Mouse (Mus musculus) lung, embryonic 14.5 days (tissue): ENCODE data around the gene Siglec1. TPM values are rescaled to one million over a fixed set of nuclear protein-coding genes. Genes with fewer than 3 reads are reported as not detected.

ENCODE experiments used
- ATAC-seq: fragments of 200-750 bp; cut with Nextera tagmentation; 2 replicates; pipeline ENCODE4 v1.8.0; 2017; ENCODE audit warnings: mild to moderate bottlenecking, moderate TSS enrichment, moderate library complexity; ENCODE audit not compliant: insufficient read depth
- DNase-seq: peaks from one replicate; pipeline ENCODE4 v3.0.0-alpha.2; 2015
- H3K27ac ChIP-seq: fragments of 300-500 bp; sonication (generic); 2 replicates; pipeline ENCODE4 v1.5.1; 2014; ENCODE audit warnings: low read depth, mild to moderate bottlenecking, moderate library complexity
- H3K27me3 ChIP-seq: fragments of 300-500 bp; sonication (generic); 2 replicates; pipeline ENCODE4 v1.6.1; 2014; ENCODE audit warnings: low read length, control low read depth; ENCODE audit not compliant: insufficient read depth
- H3K36me3 ChIP-seq: fragments of 300-500 bp; sonication (generic); 2 replicates; pipeline ENCODE4 v1.6.1; 2014; ENCODE audit warnings: control low read depth; ENCODE audit not compliant: insufficient read depth
- H3K4me1 ChIP-seq: fragments of 300-500 bp; sonication (generic); 2 replicates; pipeline ENCODE4 v1.6.1; 2014; ENCODE audit warnings: antibody characterized with exemption, control low read depth; ENCODE audit not compliant: insufficient read depth
- H3K4me2 ChIP-seq: fragments of 300-500 bp; sonication (generic); 2 replicates; pipeline ENCODE4 v1.6.1; 2014; ENCODE audit warnings: mild to moderate bottlenecking
- H3K4me3 ChIP-seq: fragments of 300-500 bp; sonication (generic); 2 replicates; pipeline ENCODE4 v1.5.1; 2014; ENCODE audit warnings: low read depth, low read length
- H3K9ac ChIP-seq: fragments of 300-500 bp; sonication (generic); 2 replicates; pipeline ENCODE4 v1.6.1; 2014
- H3K9me3 ChIP-seq: fragments of 300-500 bp; sonication (generic); 2 replicates; pipeline ENCODE4 v1.6.1; 2016; ENCODE audit warnings: low read depth, low read length, control low read depth
- CTCF ChIP-seq: IDR thresholded peaks from 2 replicates; pipeline ENCODE4 v1.5.1; 2016; ENCODE audit warnings: antibody characterized with exemption, low read depth
- WGBS: fragments of 180-500 bp; shearing (Covaris S2); extraction: QIAGEN DNeasy Blood & Tissue Kit; methylation state at CpG from one replicate; pipeline ENCODE4 v1.1.7; 2014; 5-methylcytosine and 5-hydroxymethylcytosine counted together
- microRNA-seq: library from miRNA; unstranded; fragments of <30 nt; microRNA quantifications from one replicate; pipeline ENCODE4, GENCODE M21; 2016; ENCODE audit warnings: borderline number of aligned reads
- polyA plus RNA-seq: library from polyadenylated mRNA; unstranded; fragments of >200 nt; fragmentation: Nextera tagmentation; extraction: Ambion mirVana; gene quantifications from 2 replicates; pipeline ENCODE4 v1.2.1, GENCODE M21; 2014

Gene Siglec1
- polyA plus RNA-seq, 1 experiment from 2014 or later = 0.34 TPM

DNA sequence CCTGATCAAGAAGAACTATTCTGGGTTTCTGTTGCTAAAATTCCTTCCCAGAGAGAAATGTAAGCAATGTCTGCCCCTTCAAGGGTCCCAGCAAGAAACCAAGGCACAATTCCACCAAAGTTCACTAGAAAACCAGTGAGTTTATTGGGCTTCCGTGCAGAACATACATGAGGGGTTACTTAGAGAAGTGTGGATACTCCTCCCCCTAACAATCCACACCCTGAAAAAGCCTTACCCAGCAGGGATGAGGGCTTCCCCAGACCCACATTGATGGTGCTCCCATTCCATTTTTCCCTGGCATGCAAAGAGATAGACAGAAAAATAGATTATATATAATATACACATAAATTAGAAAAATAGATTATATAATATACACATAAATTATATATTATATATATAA lies 55.6 kb downstream of the Siglec1 start:
- WGBS = 86% methylated on average over 1 of the region's 1 CpGs
- H3K4me3 ChIP-seq = no peak overlapping the region
- no peak overlapping the region for H3K9ac ChIP-seq
- H3K36me3 ChIP-seq = peaks cover 15% of the 10 kb centered on the region; the same call in 1 of the 2 replicates
- no peak for DNase-seq
- no peaks in the 10 kb centered on the region for H3K9me3 ChIP-seq
- H3K27me3 ChIP-seq = no peaks in the 10 kb centered on the region
- ATAC-seq = no peak
- no peak for TF ChIP-seq CTCF
- H3K4me2 ChIP-seq = no peak overlapping the region
- H3K4me1 ChIP-seq = no peaks in the 10 kb centered on the region; the same call in 1 of the 2 replicates
- no peak overlapping the region for H3K27ac ChIP-seq

DNA sequence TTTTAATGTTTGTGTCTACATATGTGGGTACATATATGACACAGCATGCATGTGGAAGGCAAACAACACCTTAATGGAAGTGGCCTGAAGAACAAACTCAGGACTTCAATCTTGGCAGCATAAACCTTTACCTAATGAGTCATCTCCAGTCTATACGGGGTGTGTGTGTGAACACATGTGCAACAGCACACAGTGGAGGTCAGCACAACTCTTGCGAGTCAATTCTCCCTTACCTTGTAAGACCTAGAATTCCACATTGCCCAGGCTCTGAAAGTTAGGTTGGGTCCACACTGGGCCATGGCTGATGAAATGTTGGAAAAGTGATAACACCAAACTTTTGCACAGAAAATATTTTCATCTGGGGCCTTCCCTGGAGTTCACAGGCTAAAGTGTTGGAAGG lies 56.0 kb downstream of the Siglec1 start:
- Histone ChIP-seq H3K27me3 (no peaks in the 10 kb centered on the region), H3K27ac (no peak overlapping the region), H3K9ac (no peak overlapping the region), H3K36me3 (peaks cover 20% of the 10 kb centered on the region; the same call in 1 of the 2 replicates), H3K9me3 (no peaks in the 10 kb centered on the region), H3K4me3 (no peak overlapping the region), H3K4me2 (no peak overlapping the region), H3K4me1 (no peaks in the 10 kb centered on the region; the same call in 1 of the 2 replicates)
- WGBS = 87% methylated on average over 2 of the region's 2 CpGs
- TF ChIP-seq CTCF = no peak
- ATAC-seq (no peak), DNase-seq (no peak)

DNA sequence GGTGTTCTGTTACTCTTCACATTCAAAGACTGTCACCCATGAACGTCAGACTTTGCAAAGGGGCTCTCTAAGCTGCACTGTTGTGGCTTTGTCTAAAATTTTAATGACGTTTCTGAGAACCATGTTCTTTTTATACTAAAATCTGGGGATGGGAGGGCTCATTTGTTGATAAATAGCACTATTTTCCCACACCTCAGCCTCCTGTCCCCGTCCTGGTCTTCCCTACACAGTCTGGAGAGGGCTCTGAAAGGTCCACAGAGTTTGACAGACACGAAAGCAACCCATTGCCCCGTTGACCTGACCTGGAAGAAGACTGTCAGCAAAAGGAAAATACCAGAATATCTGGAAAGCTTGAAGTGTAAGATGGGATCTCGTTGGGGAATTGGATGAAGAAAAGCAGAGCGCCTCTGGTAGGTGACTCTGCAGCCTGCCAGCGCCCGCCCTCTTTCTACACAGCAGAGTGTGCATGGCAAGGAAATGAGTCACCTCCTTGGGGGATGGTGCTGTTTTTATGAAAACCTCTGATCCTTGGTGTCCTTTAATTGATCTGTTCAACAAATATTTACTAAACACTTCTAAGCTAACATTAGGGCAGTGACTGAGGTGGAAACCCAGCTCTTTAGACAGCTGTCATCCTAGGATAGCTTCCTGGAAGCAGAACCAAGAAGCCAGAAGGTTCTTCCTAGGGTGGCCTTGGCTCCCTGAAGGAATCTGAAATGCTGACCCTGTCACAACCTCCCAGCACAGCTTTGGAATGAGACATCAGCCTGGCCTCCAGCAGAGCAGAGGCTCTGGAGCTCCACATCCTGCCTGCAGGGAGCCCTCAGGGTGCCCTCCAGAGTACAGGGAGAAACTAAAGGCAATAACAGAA lies 57.3 kb downstream of the Siglec1 start:
- H3K27ac ChIP-seq = peak overlapping the region; percentile 50; the same call in 1 of the 2 replicates
- no peak overlapping the region for H3K9ac ChIP-seq
- no peaks in the 10 kb centered on the region for H3K9me3 ChIP-seq
- no peak overlapping the region for H3K4me2 ChIP-seq
- no peak overlapping the region for H3K4me3 ChIP-seq
- no peaks in the 10 kb centered on the region for H3K27me3 ChIP-seq
- H3K4me1 ChIP-seq = no peaks in the 10 kb centered on the region; the same call in 1 of the 2 replicates
- H3K36me3 ChIP-seq = peaks cover 27% of the 10 kb centered on the region; the same call in 1 of the 2 replicates
- peak; percentile 43 for DNase-seq
- 50% methylated on average over 9 of the region's 9 CpGs for WGBS
- TF ChIP-seq CTCF = no peak
- peak; percentile 35; the same call in 1 of the 2 replicates for ATAC-seq

DNA sequence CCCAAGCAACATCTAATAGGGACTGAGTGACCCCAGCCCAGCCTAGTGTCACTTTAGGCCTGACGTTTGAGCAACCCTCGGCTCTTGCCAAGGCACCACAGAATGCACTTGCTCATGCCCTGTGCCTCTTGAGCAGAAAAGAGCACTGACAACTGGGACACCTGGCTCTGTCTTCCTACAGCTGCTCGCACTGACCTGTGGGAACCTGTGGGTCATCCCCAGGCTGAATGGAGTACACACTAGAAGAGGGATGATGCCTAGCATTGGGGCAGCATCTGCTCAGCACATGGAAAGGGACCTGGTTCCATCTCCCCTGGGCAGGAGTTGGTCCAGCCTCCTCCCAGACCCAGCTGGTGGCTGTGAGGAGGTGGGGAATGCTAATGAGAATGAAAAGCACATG lies 59.6 kb downstream of the Siglec1 start:
- Histone ChIP-seq H3K9ac (no peak overlapping the region), H3K4me2 (no peak overlapping the region), H3K4me1 (no peaks in the 10 kb centered on the region; the same call in 1 of the 2 replicates), H3K27me3 (no peaks in the 10 kb centered on the region), H3K36me3 (peaks cover 43% of the 10 kb centered on the region; the same call in 1 of the 2 replicates), H3K9me3 (no peaks in the 10 kb centered on the region), H3K4me3 (no peak overlapping the region), H3K27ac (no peak overlapping the region)
- TF ChIP-seq CTCF = no peak
- no peak for ATAC-seq
- no peak for DNase-seq
- 88% methylated on average over 3 of the region's 3 CpGs for WGBS

DNA sequence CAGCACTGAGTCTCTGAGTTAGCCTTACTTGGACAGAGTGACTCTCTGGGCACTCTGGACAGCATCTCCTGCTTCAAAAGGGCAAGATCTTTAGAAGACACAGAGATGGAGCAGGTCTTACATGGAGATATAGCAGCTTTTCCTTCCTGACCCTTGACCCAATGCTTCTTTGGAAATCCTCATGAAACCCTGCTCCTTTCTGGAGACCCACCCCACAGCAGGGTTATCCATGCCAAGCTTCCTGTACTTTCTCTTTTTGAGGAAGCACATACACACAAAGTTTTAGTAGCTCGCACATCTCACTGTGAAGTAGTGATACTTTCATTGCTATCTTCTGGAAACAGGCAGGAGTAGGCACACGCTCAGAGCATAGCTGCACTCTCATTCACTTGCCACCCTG lies 61.3 kb downstream of the Siglec1 start:
- no peak overlapping the region for H3K9ac ChIP-seq
- no peaks in the 10 kb centered on the region; the same call in 1 of the 2 replicates for H3K4me1 ChIP-seq
- no peak overlapping the region for H3K4me2 ChIP-seq
- H3K36me3 ChIP-seq = peaks cover 44% of the 10 kb centered on the region; the same call in 1 of the 2 replicates
- no peaks in the 10 kb centered on the region for H3K27me3 ChIP-seq
- no peak overlapping the region for H3K27ac ChIP-seq
- no peak overlapping the region for H3K4me3 ChIP-seq
- no peaks in the 10 kb centered on the region for H3K9me3 ChIP-seq
- TF ChIP-seq CTCF = no peak
- ATAC-seq (no peak), DNase-seq (no peak)
- 82% methylated on average over 2 of the region's 2 CpGs for WGBS

Small RNAs within 50 kb of the gene (microRNA-seq; reads per million reads assigned to microRNA genes)
- gene Mir6973b = not detected

Other genes with a start within 250 kb of the Siglec1 start
- 27.0 and 28.2 TPM in 2 replicates for gene 4930402H24Rik, start 180.4 kb downstream of the Siglec1 start, polyA plus RNA-seq
- gene Atrn, start 180.3 kb downstream of the Siglec1 start, polyA plus RNA-seq = 9.1 and 10.2 TPM in 2 replicates
- gene Gfra4, start 43.7 kb downstream of the Siglec1 start, polyA plus RNA-seq = 13.5 and 16.3 TPM in 2 replicates
- 1.9 and 4.1 TPM in 2 replicates for gene Adam33, start 23.0 kb downstream of the Siglec1 start, polyA plus RNA-seq
- 8.8 and 10.0 TPM in 2 replicates for gene Hspa12b, start 40.5 kb upstream of the Siglec1 start, polyA plus RNA-seq
- gene Gm11037, start 46.7 kb upstream of the Siglec1 start, polyA plus RNA-seq = not detected in 2 replicates
- gene 1700037H04Rik, start 73.3 kb upstream of the Siglec1 start, polyA plus RNA-seq = 70.6 and 76.1 TPM in 2 replicates
- gene Cenpb, start 93.3 kb upstream of the Siglec1 start, polyA plus RNA-seq = 9.3 and 9.7 TPM in 2 replicates
- 54.6 and 59.6 TPM in 2 replicates for gene Cdc25b, start 100.2 kb upstream of the Siglec1 start, polyA plus RNA-seq
- 4.4 and 5.7 TPM in 2 replicates for gene Spef1, start 100.5 kb upstream of the Siglec1 start, polyA plus RNA-seq
- gene Ap5s1, start 120.3 kb upstream of the Siglec1 start, polyA plus RNA-seq = 24.5 and 25.5 TPM in 2 replicates
- 16.1 and 16.5 TPM in 2 replicates for gene Mavs, start 147.3 kb upstream of the Siglec1 start, polyA plus RNA-seq
- gene Pank2, start 175.7 kb upstream of the Siglec1 start, polyA plus RNA-seq = 51.0 and 51.2 TPM in 2 replicates